Mouse (Mus musculus): Measurements from ENCODE around the gene Oasl2. TPM values are rescaled to one million over a fixed set of nuclear protein-coding genes. Genes with fewer than 3 reads are reported as not detected.
A peak's percentile ranks its signal among the peaks of the same experiment; 100 is the strongest.

Gene Oasl2
- polyA plus RNA-seq, 1 experiment from 2014 or later: 8.0 TPM

- peak; percentile 21; the same call in 1 of the 2 replicates for ATAC-seq
- Histone ChIP-seq H3K27me3 (replicated peaks) (no peaks in the 10 kb centered on the region), H3K4me2 (replicated peaks) (no peak overlapping the region), H3K4me3 (replicated peaks) (no peak overlapping the region), H3K9me3 (no peaks in the 10 kb centered on the region), H3K27ac (no peak overlapping the region), H3K4me1 (replicated peaks) (peaks cover 14% of the 10 kb centered on the region; the same call in 1 of the 2 replicates), H3K9ac (no peak overlapping the region), H3K36me3 (peaks cover 26% of the 10 kb centered on the region)
- 78% methylated on average over 10 of the region's 10 CpGs for WGBS
These were observed 48.3 kb downstream of the Oasl2 start for GRCm38 (mm10) chr5:114945072-114945471.

DNA sequence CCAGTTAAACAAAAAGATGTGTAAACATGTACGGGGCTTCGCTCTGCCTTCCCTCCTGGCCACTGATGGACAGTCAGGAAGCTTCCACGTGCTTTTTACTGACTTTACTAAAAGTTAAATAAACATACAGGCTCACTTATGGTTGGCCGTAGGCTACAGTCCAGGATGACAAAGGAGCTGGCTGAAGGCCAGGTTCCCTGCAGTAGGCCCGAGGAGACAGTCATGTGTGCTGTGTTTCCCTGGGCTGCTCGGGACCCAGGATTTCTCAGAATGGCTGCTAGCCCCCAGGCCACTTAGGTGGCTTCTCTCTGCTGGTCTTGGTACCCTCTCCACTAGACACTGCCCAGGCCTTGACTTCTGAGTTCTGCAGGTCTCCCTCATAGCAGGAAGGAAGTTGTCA, 52.2 kb downstream of the Oasl2 start:
- no peak overlapping the region for H3K9ac ChIP-seq
- WGBS: 30% methylated on average over 6 of the region's 6 CpGs
- H3K4me1 ChIP-seq (replicated peaks): peaks cover 9% of the 10 kb centered on the region
- 0 out of 2 replicates have a peak, but pooled peaks have one; percentile 32 for ATAC-seq
- no peaks in the 10 kb centered on the region for H3K27me3 ChIP-seq (replicated peaks)
- no peak overlapping the region for H3K27ac ChIP-seq
- no peak overlapping the region for H3K4me3 ChIP-seq (replicated peaks)
- H3K4me2 ChIP-seq (replicated peaks): no peak overlapping the region
- peaks cover 26% of the 10 kb centered on the region for H3K36me3 ChIP-seq
- H3K9me3 ChIP-seq: no peaks in the 10 kb centered on the region

DNA sequence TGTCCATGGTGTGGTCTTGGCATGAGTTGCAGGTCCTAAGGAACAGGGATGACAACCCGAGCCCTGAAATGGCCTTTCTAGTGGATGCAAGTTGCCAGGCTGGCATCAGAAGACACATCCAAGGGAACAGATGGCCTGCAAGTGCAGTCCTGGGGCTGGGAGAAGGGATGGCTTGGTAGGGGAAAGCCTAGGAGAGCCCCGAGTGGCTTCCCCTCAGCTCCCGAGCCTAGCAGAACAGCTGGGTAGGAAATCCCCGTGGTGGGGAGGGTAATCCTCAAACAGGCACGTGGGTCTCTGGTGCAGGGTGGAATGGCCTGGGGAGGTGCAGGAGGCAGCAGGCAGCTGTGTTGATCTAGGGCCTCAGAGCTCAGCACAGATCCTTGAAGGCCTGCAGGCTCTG, 52.6 kb downstream of the Oasl2 start:
- ATAC-seq: no peak
- Histone ChIP-seq H3K4me3 (replicated peaks) (no peak overlapping the region), H3K27me3 (replicated peaks) (no peaks in the 10 kb centered on the region), H3K4me2 (replicated peaks) (no peak overlapping the region), H3K36me3 (peaks cover 26% of the 10 kb centered on the region), H3K27ac (no peak overlapping the region), H3K9me3 (no peaks in the 10 kb centered on the region), H3K9ac (no peak overlapping the region), H3K4me1 (replicated peaks) (peaks cover 9% of the 10 kb centered on the region)
- 45% methylated on average over 5 of the region's 5 CpGs for WGBS

DNA sequence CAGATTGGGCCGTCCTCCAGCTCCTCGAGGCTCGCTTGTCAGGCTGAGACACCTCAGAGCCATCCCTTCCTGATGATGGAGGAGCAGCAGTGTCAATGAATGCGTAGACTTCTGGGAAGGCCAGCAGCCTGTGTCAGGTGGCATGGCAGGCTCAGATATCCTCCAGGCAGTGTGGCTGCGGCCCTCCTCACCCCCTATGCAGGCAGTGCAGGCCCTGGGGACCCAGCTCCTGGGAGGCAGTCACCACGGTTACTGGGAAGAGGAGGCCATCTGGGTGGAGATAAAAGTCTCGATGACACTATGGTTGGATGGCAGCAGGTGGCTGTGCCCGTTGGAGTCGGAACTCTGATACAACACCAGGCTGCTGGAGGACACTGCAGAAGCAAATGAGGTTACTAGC, 53.1 kb downstream of the Oasl2 start:
- Histone ChIP-seq H3K9me3 (no peaks in the 10 kb centered on the region), H3K4me2 (replicated peaks) (no peak overlapping the region), H3K4me3 (replicated peaks) (no peak overlapping the region), H3K36me3 (peaks cover 26% of the 10 kb centered on the region), H3K4me1 (replicated peaks) (peaks cover 9% of the 10 kb centered on the region), H3K9ac (no peak overlapping the region), H3K27ac (no peak overlapping the region), H3K27me3 (replicated peaks) (no peaks in the 10 kb centered on the region)
- ATAC-seq: no peak
- 80% methylated on average over 9 of the region's 9 CpGs for WGBS

- 72% methylated on average over 12 of the region's 12 CpGs for WGBS
- Histone ChIP-seq H3K4me1 (replicated peaks) (peaks cover 9% of the 10 kb centered on the region), H3K4me3 (replicated peaks) (no peak overlapping the region), H3K9ac (no peak overlapping the region), H3K4me2 (replicated peaks) (no peak overlapping the region), H3K36me3 (peaks cover 26% of the 10 kb centered on the region), H3K27me3 (replicated peaks) (no peaks in the 10 kb centered on the region), H3K27ac (no peak overlapping the region), H3K9me3 (no peaks in the 10 kb centered on the region)
- no peak for ATAC-seq
These were observed 53.9 kb downstream of the Oasl2 start for GRCm38 (mm10) chr5:114950669-114951068.

DNA sequence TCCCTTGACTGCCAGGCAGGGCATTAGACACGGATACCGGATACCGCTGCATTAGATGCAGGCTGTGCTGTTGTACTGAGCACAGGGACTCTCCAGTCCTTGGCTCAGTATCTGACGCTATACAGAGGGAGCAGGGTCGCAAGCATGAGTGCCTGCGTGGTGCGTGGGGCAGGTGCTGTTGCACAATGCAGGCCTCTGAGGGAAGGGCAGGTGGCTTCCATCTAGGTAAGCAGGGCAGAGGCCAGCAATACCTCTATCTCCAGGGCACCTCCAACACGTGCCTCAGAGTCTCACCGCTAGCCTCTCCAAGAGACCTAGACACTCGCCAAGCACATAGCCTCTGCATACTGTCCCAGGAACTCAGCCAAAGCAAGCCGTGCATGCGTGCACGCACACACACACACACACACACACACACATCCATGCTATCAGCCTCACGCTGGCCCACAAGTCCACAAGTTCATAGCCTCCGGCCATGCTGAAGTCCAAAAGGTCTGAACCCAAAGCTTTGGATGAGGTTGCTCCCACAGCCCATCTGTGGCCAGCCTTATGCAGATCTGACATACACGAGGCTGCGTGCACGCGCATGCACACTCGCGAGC, 54.6 kb downstream of the Oasl2 start:
- peak; percentile 18 for ATAC-seq
- H3K27ac ChIP-seq: no peak overlapping the region
- no peaks in the 10 kb centered on the region for H3K27me3 ChIP-seq (replicated peaks)
- H3K4me2 ChIP-seq (replicated peaks): no peak overlapping the region
- H3K9ac ChIP-seq: no peak overlapping the region
- H3K9me3 ChIP-seq: no peaks in the 10 kb centered on the region
- WGBS: 79% methylated on average over 21 of the region's 21 CpGs
- peaks cover 9% of the 10 kb centered on the region for H3K4me1 ChIP-seq (replicated peaks)
- H3K36me3 ChIP-seq: peaks cover 23% of the 10 kb centered on the region
- no peak overlapping the region for H3K4me3 ChIP-seq (replicated peaks)

DNA sequence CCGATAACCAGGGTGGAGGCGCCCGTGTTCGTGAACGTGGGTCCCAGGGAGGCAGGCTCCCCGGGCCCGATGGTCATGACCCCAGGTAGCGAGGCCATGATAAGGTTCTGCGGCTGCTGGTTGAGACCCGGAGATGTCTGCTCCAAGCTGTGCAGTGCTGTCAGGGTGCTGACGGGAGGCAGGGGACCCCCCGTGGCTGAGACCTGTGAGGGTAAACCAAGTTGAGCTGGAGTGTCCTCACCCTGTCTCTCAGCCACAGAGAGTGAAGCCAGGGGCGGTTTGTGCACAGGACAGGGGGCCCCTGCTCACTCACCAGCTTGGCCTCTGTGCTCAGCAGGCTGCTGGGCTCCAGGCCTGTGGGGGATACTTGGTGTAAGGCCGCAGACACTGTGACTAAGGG, 56.6 kb downstream of the Oasl2 start:
- no peak overlapping the region for H3K4me3 ChIP-seq (replicated peaks)
- WGBS: 85% methylated on average over 14 of the region's 14 CpGs
- no peak overlapping the region for H3K9ac ChIP-seq
- no peaks in the 10 kb centered on the region for H3K27me3 ChIP-seq (replicated peaks)
- H3K4me1 ChIP-seq (replicated peaks): peaks cover 9% of the 10 kb centered on the region
- H3K36me3 ChIP-seq: peaks cover 5% of the 10 kb centered on the region; the same call in 1 of the 2 replicates
- H3K4me2 ChIP-seq (replicated peaks): no peak overlapping the region
- no peaks in the 10 kb centered on the region for H3K9me3 ChIP-seq
- no peak for ATAC-seq
- H3K27ac ChIP-seq: no peak overlapping the region

DNA sequence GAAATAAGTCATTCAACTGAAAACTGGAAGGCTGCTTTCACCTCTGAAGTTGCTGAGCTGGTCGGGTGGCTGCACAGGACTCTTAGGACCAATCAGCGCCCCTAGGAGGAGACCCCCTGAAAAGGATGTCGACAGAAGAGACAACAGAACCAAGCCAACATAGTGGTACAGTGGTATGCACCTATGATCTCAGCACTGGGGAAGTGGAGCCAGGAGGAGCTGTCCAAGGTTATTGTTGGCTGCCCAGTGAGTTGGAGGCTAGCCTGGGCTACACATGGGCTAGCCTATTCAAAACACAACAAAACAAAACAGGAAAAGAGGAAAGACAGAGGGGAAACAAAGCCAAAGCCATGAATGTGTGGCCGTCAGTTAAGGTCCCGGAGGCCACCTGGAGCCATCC, 61.3 kb downstream of the Oasl2 start:
- H3K4me1 ChIP-seq (replicated peaks): 0 out of 2 replicates have a peak, but pooled peaks cover 4% of the 10 kb centered on the region
- no peak overlapping the region for H3K9ac ChIP-seq
- 85% methylated on average over 5 of the region's 5 CpGs for WGBS
- H3K4me3 ChIP-seq (replicated peaks): no peak overlapping the region
- H3K4me2 ChIP-seq (replicated peaks): no peak overlapping the region
- H3K36me3 ChIP-seq: no peaks in the 10 kb centered on the region
- no peak overlapping the region for H3K27ac ChIP-seq
- no peaks in the 10 kb centered on the region for H3K27me3 ChIP-seq (replicated peaks)
- H3K9me3 ChIP-seq: no peaks in the 10 kb centered on the region
- no peak for ATAC-seq

Other genes with a start within 250 kb of the Oasl2 start
- 0.92 and 1.0 TPM in 2 replicates for gene Trpv4, start 238.5 kb upstream of the Oasl2 start, polyA plus RNA-seq (2015; fragmentation: Nextera tagmentation; extraction: Ambion mirVana)
- gene Gltp, start 206.0 kb upstream of the Oasl2 start, polyA plus RNA-seq (2015; fragmentation: Nextera tagmentation; extraction: Ambion mirVana): 99.7 and 103 TPM in 2 replicates
- 9.2 and 10.5 TPM in 2 replicates for gene Tchp, start 189.2 kb upstream of the Oasl2 start, polyA plus RNA-seq (2015; fragmentation: Nextera tagmentation; extraction: Ambion mirVana)
- gene Ankrd13a, start 122.3 kb upstream of the Oasl2 start, polyA plus RNA-seq (2015; fragmentation: Nextera tagmentation; extraction: Ambion mirVana): 55.1 and 55.3 TPM in 2 replicates
- 30.7 and 31.7 TPM in 2 replicates for gene Git2, start 121.4 kb upstream of the Oasl2 start, polyA plus RNA-seq (2015; fragmentation: Nextera tagmentation; extraction: Ambion mirVana)
- gene 1500011B03Rik, start 73.5 kb upstream of the Oasl2 start, polyA plus RNA-seq (2015; fragmentation: Nextera tagmentation; extraction: Ambion mirVana): 69.4 and 70.6 TPM in 2 replicates
- gene 4930519G04Rik, start 43.3 kb upstream of the Oasl2 start, polyA plus RNA-seq (2015; fragmentation: Nextera tagmentation; extraction: Ambion mirVana): not detected in 2 replicates
- 0.09 and 0.14 TPM in 2 replicates for gene Gm9936, start 38.3 kb upstream of the Oasl2 start, polyA plus RNA-seq (2015; fragmentation: Nextera tagmentation; extraction: Ambion mirVana)
- 1.9 and 2.3 TPM in 2 replicates for gene Oasl1, start 26.3 kb downstream of the Oasl2 start, polyA plus RNA-seq (2015; fragmentation: Nextera tagmentation; extraction: Ambion mirVana)
- 51.3 and 62.7 TPM in 2 replicates for gene 2210016L21Rik, start 45.2 kb downstream of the Oasl2 start, polyA plus RNA-seq (2015; fragmentation: Nextera tagmentation; extraction: Ambion mirVana)
- gene Hnf1a, start 74.2 kb downstream of the Oasl2 start, polyA plus RNA-seq (2015; fragmentation: Nextera tagmentation; extraction: Ambion mirVana): 18.0 and 18.6 TPM in 2 replicates
- 16.8 and 23.6 TPM in 2 replicates for gene Sppl3, start 114.2 kb downstream of the Oasl2 start, polyA plus RNA-seq (2015; fragmentation: Nextera tagmentation; extraction: Ambion mirVana)
- gene Gm10401, start 201.4 kb downstream of the Oasl2 start, polyA plus RNA-seq (2015; fragmentation: Nextera tagmentation; extraction: Ambion mirVana): 24.9 and 30.2 TPM in 2 replicates
- gene Acads, start 222.4 kb downstream of the Oasl2 start, polyA plus RNA-seq (2015; fragmentation: Nextera tagmentation; extraction: Ambion mirVana): 119 and 122 TPM in 2 replicates
- 25.7 and 26.6 TPM in 2 replicates for gene Unc119b, start 238.0 kb downstream of the Oasl2 start, polyA plus RNA-seq (2015; fragmentation: Nextera tagmentation; extraction: Ambion mirVana)